Mouse (Mus musculus) lung, adult 2 months (tissue): Measurements from ENCODE around the gene Rnf130.

Source experiments
- CTCF ChIP-seq: fragments of 200-500 bp; IDR thresholded peaks from 2 replicates; pipeline ENCODE4 v1.5.1; 2011; ENCODE audit warnings: mild to moderate bottlenecking, low read length, control low read depth; ENCODE audit not compliant: insufficient read depth
- POLR2A ChIP-seq: fragments of 200-500 bp; IDR thresholded peaks from 2 replicates; pipeline ENCODE4 v1.6.1; 2011; ENCODE audit warnings: low read depth, mild to moderate bottlenecking, control low read depth, low read length, borderline replicate concordance; ENCODE audit errors: extremely low read depth

DNA sequence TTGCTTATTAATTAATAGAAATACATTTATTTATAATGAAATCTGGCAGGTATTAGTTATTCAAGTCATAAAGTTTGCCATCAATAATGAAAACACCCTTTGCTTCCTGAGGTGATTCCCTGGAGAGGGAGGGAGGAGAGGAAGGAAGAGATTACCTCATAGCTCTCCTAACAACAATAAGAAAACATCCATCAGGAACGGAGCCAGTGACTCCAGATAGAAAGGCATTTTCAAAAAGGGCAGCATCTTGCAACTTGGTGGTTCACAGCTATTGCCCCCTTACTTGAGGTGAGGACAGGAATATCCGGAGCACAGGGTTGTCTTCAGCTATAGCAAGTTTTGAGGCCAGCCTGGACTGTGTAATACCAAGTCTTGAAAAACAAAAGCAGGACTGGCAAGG lies 40.9 kb downstream of the Rnf130 start:
- TF ChIP-seq POLR2A (no peak), CTCF (no peak)
